Mouse (Mus musculus): ENCODE results near the gene Rapgefl1.

- TF ChIP-seq CTCF (IDR thresholded peaks at IDR 0.05 in 2 of 3, conservative IDR thresholded peaks at IDR 0.05 in 1 of 3; ENCODE audit: control insufficient read depth in 1 of 3, insufficient read depth in 1 of 3, low read depth in 2 of 3, low read length in 3 of 3, poor library complexity in 1 of 3, severe bottlenecking in 1 of 3), result no peak
- no peak for TF ChIP-seq CHD2 (IDR thresholded peaks at IDR 0.05; ENCODE audit: low read length)
- no peak for TF ChIP-seq GATA1 (IDR thresholded peaks at IDR 0.05; ENCODE audit: low read depth, low read length)
- no peak for TF ChIP-seq SMC3 (IDR thresholded peaks at IDR 0.05; ENCODE audit: low read depth, low read length)
- TF ChIP-seq EP300 (IDR thresholded peaks at IDR 0.05; ENCODE audit: low read depth in 1 of 2, low read length in 2 of 2), result no peak
- no peak for TF ChIP-seq NRF1 (IDR thresholded peaks at IDR 0.05; ENCODE audit: insufficient read depth, low read depth, low read length, poor library complexity, severe bottlenecking)
- TF ChIP-seq POLR2AphosphoS5 (IDR thresholded peaks at IDR 0.05; ENCODE audit: borderline replicate concordance, low read depth, low read length), result no peak
Measured at GRCm38 (mm10) chr11:98871416-98871815, 34.8 kb downstream of the Rapgefl1 start.

All from MEL (cell line).